Mouse (Mus musculus) cerebellum, adult 2 months (tissue): ENCODE measurements at regions not wholly inside any gene's neighbourhood (a gene's known extent, or its start where the extent isn't known, plus 50 kb on each side); places are given as distances from the start of the nearest gene placed in this dataset.

Source experiments
- CTCF ChIP-seq: fragments of 200-500 bp; IDR thresholded peaks from 2 replicates; pipeline ENCODE4 v1.5.1; 2011; ENCODE audit warnings: low read depth, mild to moderate bottlenecking, control low read depth, low read length, moderate library complexity, borderline replicate concordance; ENCODE audit not compliant: insufficient read depth
- POLR2A ChIP-seq: fragments of 200-500 bp; IDR thresholded peaks from 2 replicates; pipeline ENCODE4 v1.6.1; 2011; ENCODE audit warnings: low read length, control low read depth, borderline replicate concordance; ENCODE audit not compliant: insufficient read depth

- TF ChIP-seq CTCF (no peak), POLR2A (no peak)
Measured at GRCm38 (mm10) chr6:37803231-37803630, 67.4 kb upstream of the Trim24 start.
